Mouse (Mus musculus) bone marrow, adult 2 months (tissue): ENCODE data around the gene Slc15a5.

Experiments used
- CTCF ChIP-seq: fragments of 200-500 bp; IDR thresholded peaks from 2 replicates; pipeline ENCODE4 v1.5.1; 2011; ENCODE audit warnings: low read length, control low read depth; ENCODE audit not compliant: control insufficient read depth, insufficient read depth
- POLR2A ChIP-seq: fragments of 200-500 bp; IDR thresholded peaks from 2 replicates; pipeline ENCODE4 v1.6.1; 2011; ENCODE audit warnings: low read depth, mild to moderate bottlenecking, control low read depth, low read length, borderline replicate concordance; ENCODE audit not compliant: control insufficient read depth

DNA sequence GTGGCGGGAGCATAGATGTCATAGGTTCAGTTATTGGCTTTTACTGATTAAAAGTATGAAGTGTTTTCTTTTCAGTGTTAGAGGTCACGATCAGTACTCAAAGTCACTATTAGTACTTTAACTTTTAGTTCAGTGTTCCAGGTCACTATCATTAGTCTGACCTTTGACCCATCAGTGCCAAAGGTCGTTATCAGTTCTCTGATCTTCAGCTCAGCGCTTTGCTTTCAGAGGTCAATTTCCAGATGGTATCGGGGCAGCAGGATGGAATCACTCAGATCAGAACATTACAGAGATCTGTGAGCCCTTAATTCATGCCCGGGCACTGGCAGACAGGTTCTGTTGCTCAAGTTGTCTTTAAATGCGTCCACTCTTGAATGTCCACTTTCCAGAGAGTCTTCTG lies 116.0 kb downstream of the Slc15a5 start:
- TF ChIP-seq CTCF = no peak
- TF ChIP-seq POLR2A = no peak
